Mouse (Mus musculus): ENCODE data around the gene Btnl10.

Btnl10 gene

DNA sequence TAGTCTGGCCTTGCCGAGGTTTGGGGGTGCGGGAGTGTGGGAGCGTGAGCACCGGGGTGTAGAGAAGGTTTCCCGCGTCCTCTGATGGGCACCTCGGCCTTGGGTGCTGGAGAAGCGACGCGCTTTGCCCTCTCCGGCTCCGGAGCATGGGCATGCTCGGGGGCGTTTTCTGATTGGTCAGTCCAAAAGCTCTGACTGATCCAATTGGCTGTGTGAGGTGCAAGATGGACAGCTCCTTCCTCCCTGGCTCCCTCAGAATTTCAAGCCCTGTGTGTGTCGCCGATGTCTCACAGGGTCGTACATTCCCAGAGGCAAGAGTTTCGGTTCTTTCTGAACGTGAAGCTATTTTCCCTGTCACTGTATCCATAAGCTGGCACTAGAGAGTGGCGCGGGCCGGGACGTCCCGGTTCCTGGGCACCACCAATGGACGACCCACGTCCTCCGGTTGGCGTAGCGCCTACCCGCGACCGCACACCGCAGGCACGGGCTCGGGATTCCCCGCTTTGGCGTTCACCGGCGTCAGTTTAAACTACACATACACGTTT is 42.3 kb downstream of the Btnl10 start:
- peak; percentile 78 for DNase-seq (ENCODE audit: low spot score)

DNA sequence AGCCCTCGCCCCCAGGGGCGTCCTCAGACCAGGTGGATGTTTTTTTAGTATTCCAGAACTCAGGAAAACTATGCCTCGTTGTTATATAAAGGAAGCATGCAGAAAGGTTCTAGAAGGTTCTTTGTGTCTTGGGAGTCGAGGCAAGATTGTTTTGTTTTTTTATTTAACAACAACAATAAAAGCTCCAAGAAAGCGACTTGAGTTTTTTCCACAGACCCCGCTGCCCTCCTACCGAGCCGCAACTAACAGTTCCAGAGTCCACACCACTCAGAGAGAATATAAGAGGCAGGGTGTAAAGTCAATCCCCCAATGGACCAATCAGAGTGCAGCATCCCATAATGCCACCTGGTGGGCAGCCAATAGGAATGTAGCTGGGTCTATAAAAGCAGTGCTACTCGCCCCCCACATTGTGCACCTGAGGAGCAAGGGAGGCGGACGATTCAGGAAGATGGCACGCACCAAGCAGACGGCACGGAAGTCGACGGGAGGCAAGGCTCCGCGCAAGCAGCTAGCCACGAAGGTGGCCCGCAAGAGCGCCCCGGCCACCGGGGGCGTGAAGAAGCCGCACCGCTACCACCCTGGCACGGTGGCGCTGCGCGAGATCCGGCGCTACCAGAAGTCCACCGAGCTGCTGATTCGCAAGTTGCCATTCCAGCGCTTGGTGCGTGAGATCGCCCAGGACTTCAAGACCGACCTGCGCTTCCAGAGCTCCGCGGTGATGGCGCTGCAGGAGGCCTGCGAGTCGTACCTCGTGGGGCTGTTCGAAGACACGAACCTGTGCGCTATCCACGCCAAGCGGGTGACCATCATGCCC is 43.9 kb downstream of the Btnl10 start:
- DNase-seq (ENCODE audit: low spot score): no peak

DNA sequence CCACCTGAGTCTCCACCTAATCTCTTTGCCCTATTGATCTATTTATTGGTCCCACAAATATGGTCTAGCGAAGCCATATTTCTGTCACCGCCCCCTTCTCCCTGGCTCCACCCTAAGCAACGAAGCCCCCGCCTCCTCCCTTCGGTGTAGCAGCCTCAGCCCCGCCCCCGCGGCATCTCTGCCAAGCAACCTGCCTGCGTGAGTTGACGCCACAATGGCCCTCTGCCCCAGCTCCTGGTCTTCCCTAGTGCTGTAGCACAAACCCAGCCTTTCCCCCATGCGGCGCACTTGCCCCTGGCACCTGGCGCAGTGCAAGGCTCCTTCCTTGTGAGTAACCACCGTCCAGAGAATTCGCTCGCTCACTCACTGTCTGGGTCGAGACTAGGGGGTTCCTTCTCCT is 45.8 kb downstream of the Btnl10 start:
- no peak for DNase-seq (ENCODE audit: low spot score)

DNA sequence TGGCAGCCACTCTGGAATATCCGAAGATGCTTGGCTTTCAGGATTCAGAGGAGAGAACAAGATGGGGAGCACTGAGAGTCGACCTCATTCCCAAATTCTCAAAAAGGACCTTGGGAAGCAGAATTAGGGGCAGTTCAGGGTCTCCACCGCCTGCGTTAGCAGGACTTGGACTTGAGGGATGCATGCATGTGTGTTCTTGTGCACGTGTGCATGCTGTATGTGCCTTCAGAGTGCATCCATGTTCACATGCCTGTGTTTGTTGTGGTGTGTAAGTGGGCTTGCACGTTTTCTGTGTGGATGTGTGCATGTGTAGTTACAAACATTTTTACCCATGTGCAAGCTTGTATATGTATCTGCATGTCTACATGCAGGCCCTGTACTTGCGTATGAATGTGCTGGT is 46.5 kb downstream of the Btnl10 start:
- no peak for DNase-seq (ENCODE audit: low spot score)

DNA sequence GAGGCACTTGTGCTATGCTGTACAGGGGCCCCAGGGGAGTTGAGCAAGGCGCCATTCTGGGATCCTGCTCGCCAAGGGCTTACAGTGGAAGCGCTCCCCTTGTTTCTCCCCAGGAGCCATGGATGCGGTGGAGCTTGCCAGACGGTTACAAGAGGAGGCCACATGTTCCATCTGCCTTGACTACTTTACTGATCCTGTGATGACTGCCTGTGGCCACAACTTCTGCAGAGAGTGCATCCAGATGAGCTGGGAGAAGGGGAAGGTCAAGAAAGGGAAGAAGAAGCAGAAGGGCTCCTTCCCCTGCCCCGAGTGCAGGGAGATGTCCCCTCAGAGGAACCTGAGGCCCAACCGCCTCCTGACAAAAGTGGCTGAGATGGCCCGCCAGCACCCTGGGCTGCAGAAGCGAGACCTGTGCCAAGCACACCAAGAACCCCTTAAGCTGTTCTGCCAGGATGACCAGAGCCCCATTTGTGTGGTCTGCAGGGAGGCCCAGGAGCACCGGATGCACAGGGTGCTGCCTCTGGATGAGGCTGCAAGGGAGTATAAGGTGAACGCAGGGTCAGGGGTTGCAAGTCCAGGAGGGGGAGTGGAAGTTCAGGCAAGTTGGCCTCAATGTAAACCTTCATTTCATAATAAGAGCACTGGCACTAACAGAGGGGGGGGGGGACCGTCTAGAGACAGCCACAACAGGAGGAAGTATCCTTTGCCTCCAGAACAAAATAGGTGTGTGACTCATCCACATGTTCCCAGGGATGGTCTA is 47.5 kb downstream of the Btnl10 start:
- DNase-seq (ENCODE audit: low spot score): no peak

DNA sequence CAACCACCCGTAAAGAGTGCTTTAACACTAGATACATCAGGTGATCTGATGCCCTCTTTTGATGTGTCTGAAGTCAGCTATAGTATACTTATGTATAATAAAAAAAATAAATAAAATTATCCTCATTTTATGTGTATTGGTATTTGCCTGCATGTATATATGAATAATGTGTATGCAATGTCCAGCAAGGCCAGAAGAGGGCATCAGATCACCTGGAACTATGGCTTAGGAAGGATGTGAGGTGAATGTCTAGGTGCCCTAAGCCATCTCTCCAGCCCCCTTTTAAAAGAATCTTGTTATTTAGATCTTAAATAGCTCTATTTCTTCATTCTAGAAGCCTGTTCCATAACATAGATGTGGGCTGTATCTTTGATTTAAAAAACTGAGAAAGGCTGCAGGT is 49.6 kb downstream of the Btnl10 start:
- no peak for DNase-seq (ENCODE audit: low spot score)

DNA sequence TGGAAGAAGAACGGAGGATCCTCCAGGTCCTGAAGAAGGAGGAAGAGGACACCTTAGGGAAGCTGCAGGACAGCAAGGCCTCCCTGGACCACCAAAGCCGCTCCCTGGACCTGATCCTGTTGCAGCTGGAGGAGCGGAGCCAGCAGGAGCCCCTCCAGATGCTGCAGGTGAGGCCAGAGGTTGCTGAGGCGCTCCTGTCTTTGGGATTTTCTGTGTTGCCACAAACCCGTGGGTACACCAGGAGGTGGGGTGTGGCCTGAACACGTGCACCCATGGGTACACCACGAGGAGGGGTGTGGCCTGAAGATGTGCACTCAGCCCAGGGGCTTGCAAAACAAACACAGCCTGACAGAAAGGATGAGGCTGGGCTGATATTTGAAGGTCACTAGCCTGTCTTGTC is 50.8 kb downstream of the Btnl10 start:
- no peak for DNase-seq (ENCODE audit: low spot score)

DNA sequence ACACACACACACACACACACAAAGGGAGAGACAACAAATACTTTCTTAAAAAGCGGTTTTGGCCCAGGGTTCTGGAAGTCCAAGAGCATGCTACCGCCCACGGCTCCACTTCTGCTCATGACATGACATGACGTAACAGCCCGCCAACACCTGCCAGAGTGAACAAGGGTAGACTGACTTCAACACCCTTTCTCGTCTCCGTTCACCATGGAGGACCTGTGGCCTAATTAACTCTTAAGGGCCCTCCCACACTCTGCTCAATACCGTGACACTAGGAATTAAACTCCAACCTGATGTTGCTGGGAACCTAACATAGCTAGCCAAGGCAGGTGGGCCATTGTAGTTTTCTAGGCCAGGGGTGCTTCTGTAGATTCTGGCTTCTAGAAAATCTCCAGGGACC is 51.3 kb downstream of the Btnl10 start:
- DNase-seq (ENCODE audit: low spot score): no peak

DNA sequence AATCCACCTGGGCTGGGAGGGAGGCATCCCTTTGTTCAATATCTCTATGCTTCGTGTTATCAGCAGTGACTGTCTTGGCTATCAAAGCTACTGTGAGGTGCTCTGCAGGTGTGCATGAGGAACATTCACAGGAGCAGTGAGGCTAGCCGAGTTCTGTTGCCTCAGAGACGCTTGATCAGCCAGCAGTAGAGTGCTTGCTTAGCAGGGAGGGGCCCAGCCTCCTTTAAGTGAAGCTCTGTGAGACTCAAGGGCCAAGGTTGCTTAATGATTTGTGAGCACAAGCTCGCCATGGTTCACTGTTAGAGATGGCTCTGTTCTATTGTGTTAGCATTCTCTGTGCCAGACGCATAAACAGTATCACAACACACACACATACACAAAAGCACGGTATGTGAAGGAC is 52.0 kb downstream of the Btnl10 start:
- DNase-seq (ENCODE audit: low spot score): no peak

DNA sequence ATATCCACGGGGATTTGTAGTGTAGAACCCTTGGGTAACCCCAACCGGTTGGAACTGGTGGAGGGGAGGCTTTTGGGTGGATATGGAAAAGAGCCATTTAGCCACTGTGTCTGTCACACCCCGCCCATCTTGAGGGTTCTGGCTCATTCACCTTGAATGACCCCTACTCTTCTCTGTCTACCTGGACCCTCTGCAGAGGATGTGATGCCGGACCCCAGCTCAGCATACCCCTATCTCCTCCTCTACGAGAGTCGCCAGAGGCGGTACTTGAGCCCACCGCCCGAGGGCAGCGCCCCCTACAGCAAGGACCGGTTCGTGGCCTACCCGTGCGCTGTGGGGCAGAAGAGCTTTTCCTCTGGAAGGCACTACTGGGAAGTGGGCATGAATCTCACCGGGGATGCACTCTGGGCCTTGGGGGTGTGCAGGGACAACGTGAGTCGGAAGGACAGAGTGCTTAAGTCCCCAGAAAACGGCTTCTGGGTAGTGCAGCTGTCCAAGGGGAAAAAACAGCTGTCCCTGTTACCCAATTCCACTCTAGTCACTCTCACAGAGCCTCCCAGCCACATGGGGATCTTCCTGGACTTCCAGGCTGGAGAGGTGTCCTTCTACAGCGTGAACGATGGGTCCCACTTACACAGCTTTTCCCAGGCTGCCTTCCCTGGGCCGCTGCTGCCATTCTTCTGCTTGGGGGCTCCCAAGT is 53.3 kb downstream of the Btnl10 start:
- no peak for DNase-seq (ENCODE audit: low spot score)

DNA sequence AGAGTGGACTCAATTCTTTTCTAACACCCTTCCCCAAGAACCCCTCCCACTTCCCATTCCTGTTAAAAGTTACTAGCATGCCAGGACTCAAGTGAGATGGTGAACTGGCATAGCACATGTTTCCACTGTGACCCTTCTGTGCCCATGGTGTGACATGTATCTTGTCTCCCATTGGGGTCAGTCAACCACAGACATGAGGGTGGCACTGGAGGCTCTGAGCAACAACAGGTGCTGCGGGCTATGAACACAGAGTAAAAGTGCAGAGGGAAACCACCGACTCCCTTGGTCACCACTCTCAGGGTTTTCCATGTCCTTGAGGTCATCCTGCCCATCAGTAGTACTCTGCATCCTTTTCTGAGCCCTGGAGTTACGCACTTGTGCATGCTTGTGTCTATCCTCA is 54.1 kb downstream of the Btnl10 start:
- DNase-seq (ENCODE audit: low spot score): no peak

DNA sequence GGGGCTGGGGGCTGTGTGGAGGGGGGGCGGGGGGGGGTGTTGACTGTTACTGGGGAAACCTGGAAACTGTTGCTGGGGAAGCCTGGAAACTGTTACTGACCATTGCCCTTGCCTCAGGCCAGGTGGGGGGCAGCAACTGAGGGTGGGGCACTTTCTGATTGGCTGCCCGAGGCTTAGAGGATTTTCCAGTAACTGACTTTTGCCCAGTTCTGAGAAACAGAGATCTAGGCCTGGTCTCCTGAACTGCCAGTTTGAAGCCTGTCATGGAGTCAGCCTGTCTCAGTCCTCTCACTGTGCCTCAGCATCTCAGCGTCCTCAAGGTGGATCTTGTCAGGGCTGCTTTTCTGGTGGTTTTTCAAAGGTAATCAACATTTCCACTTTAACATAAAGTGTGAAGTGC is 56.7 kb downstream of the Btnl10 start:
- DNase-seq (ENCODE audit: low spot score): no peak

Data from urinary bladder, postnatal 14 days (tissue).